Mouse (Mus musculus) gastrocnemius, postnatal 36 days (tissue): ENCODE data around the gene P2ry12. TPM values are rescaled to one million over a fixed set of nuclear protein-coding genes. Genes with fewer than 3 reads are reported as not detected.

ENCODE experiments used
- DNase-seq, 2 experiments: peaks; one replicate each; pipeline ENCODE4 v3.0.0; 2022
- intact Hi-C: fragments of 180-260 bp; cut with DNase I; formaldehyde crosslinking; loops from one replicate; pipeline ENCODE4 v1.15.1; 2025
- total RNA-seq, 2 experiments: library from RNA; stranded (reverse); gene quantifications; 2 replicates each; pipeline ENCODE4 v1.2.3; 2021

P2ry12 gene
- total RNA-seq, 2 experiments from 2014 or later, result 0.69 to 1.1 TPM

GRCm38 (mm10) chr3:59194099-59194498, 68.6 kb downstream of the P2ry12 start:
- intact Hi-C loops, result no loop called here
- no peak for DNase-seq

GRCm38 (mm10) chr3:59191674-59192073, 71.0 kb downstream of the P2ry12 start:
- intact Hi-C loops, result no loop called here
- DNase-seq, result no peak

- no peak for DNase-seq
- intact Hi-C loops, result no loop called here
Observed at GRCm38 (mm10) chr3:59187336-59187735, 75.3 kb downstream of the P2ry12 start.

DNA sequence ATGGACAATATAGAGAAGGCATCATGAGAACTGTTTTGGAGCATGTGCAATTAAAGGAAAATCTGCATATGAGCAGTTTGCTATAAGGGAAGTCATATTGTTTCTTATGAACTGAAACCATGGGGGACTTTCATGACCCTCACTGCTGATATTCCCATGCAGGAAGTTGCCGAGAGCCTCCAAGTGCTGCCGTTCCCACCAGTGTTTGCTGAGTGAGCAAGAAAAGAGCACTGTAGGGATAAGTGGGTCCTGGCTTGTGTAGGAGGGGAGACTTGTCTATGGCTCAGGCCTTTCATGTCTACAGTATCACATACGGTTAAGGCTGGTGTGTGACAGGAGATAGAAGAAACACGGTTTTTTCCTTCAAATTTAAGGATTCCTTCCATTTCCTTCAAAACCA, 77.0 kb downstream of the P2ry12 start:
- DNase-seq, result no peak
- intact Hi-C loops, result no loop called here

DNA sequence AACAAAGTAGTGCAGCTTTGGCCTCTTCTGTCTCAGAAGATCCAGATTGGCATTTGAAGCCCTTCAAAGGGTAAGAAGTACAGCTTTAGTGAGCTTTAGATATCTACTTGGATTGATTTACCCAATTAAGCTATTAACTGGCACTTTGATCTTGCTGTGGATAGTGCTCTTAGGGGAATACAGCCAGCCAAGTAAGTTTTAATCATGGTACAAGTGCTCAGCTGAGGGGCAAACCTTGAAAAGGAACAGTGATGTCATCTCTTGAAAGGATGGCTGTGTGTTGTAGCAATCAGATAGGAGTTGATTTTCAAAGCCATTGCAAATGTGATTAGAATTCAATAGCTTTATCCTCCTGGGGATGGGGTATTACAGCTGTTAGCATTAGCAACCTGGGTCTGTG, 80.5 kb downstream of the P2ry12 start:
- no peak for DNase-seq
- intact Hi-C loops, result no loop called here

- DNase-seq, result no peak
- intact Hi-C loops, result no loop called here
Observed at GRCm38 (mm10) chr3:59181134-59181533, 81.5 kb downstream of the P2ry12 start.

DNA sequence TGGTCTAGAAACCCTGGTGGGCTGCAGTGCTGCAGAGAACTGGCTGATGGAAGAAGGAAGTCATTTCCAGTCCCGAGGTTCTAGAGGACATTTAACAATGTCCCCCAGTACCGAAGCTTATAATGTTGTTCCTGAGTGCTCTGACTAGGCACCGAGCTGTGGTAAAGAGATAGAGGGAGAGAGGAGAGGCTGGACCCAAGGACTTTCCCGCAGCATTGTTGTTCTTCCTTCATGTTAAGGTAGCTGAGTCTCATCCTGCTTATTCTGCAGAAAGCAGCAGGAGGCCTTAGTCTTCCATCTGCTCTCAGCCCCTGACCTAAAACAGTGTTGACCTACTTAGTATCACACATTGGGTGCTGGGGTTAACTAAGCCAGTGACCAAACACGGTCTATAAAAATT, 85.8 kb downstream of the P2ry12 start:
- intact Hi-C loops, result no loop called here
- DNase-seq, result no peak

GRCm38 (mm10) chr3:59175234-59175633, 87.4 kb downstream of the P2ry12 start:
- DNase-seq, result no peak
- intact Hi-C loops, result no loop called here

DNA sequence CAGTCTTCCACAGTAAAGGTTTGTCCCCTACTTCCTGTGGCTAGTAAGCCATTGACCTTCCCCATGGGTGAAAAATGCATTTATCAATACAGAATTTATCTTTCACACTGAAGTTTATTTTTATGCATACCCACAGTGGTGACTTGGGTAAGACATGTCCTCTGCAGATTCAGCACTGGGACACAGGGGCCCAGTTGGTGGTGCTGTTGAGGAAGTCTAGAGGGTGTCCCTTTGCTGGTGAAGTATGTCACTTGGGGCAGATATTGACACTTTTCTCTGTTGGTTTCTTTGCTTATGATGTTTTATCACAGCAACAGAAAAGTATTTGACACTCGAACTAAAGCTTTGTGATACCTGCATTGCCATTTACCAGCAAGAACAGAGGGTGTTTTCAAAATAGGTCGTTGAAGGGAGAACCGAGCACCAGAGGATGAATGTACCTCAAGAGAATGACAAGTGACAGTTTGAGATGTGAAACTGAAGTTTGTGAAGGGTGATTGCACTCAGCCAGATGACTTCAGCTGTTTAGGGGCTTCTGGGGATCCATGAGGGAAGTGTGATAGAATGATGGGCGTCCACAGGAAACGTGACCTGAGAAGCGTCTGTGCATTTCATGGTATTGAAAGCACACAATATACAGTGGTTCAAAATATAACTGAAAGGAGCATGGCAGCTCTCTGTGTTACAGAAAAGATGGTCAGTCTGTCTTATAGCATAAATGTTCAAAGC, 88.1 kb downstream of the P2ry12 start:
- intact Hi-C loops, result no loop called here
- DNase-seq, result no peak

DNA sequence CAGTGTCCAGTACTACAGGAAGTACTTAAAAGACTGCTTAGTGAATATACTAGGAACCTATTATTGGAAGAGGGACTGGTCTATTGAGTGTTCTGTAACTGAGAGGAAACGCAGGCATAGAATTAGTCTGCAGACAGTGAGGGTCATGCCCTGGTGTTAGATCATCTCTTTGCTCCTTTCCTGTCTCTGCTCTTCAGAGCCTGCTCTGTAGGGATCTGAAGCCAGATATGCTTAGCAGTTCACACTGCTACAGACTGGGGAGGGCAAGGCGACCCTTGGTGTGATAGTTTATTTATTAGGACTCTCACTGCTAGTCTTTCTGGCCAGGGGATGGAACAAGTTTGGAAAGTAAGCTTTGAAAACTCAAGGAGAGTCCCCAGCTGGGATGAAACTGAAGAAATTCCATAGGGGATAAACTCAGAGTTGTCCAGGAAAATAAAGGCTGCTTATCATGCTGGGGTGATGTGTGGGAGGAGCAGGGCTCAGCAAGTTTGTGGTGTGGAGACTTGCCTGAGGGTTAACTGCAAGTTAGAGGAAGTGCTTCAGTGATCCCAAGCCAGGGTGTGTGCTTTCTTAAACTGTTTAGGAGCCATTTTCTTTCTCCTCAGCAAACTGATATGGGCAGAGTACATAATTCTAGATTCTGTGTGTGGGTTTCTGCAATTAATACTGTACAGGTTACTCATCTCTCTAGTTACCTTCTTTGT, 92.6 kb downstream of the P2ry12 start:
- intact Hi-C loops, result no loop called here

GRCm38 (mm10) chr3:59169215-59169614, 93.5 kb downstream of the P2ry12 start:
- intact Hi-C loops, result no loop called here
- no peak for DNase-seq

More for the DNA sequence above, 92.6 kb downstream of the P2ry12 start:
- DNase-seq, result no peak

DNA sequence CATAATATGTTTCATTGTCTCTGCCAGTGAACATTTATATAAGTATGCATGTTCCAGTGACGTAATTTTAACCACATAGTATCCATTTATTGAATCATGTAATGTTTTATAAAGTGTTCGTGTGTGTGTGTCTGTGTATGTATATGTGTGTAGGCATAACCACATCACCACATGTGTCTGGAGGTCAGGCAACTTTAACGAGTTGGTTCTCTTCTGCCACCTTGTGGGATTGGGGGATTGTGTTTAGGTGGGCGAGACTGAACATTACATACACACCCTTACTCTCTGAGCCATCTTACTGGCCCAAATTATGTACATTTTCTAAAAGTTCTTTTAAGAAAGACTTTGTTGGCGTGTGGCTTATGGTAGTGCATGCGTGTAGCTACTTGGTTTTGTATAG, 94.2 kb downstream of the P2ry12 start:
- no peak for DNase-seq
- intact Hi-C loops, result no loop called here

DNA sequence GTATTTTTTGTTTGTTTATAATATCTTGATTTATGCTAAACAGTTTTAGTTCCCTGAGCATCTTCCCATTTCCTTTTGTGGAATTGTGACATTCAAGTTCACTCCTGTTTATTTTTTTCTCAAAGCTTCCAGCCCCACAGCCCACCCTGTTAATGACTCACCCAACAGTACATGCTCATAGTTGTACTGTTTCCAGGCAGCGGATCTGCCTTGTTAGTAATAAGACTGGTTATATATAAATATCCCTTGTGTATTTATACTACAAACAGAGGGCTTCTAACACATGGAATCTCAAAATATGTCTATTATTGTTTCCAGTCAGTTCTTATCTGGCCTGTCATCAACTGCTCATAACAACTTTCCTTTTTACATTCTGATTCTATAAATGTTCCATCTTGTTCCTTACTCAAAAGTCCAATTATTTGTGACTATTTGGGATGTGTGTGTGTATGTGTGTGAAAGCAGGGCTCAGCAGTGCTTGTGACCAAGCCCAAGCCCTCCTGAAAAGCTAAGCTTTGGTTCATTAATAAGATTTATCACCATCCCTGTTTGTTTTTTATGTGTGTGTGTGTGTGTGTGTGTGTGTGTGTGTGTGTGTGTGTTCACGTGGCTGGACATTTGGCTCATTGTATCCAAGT, 95.1 kb downstream of the P2ry12 start:
- no peak for DNase-seq
- intact Hi-C loops, result no loop called here

Other genes starting within 250 kb of the P2ry12 start
- gene Gpr171, start 161.1 kb downstream of the P2ry12 start, total RNA-seq, result not detected
- gene P2ry14, start 109.3 kb downstream of the P2ry12 start, total RNA-seq, result 1 to 10 TPM; 1.6 to 1.7 TPM
- gene Gpr87, start 67.8 kb downstream of the P2ry12 start, total RNA-seq, result not detected
- under 1 TPM; 0.23 to 0.30 TPM for gene P2ry13, start 52.0 kb downstream of the P2ry12 start, total RNA-seq
- gene Igsf10, start 81.5 kb upstream of the P2ry12 start, total RNA-seq, result 1 to 10 TPM; 3.0 to 3.5 TPM